Mouse (Mus musculus) gastrocnemius, postnatal 25 days (tissue): ENCODE data around the gene Ankrd63. TPM values are rescaled to one million over a fixed set of nuclear protein-coding genes. Genes with fewer than 3 reads are reported as not detected.
"Not testable (repeated sequence)": the region's sequence is repeated elsewhere in the genome, so short reads cannot be mapped to it uniquely, and the experiment has no call there.

ENCODE experiments used
- DNase-seq: peaks from one replicate; pipeline ENCODE4 v3.0.0; 2022
- total RNA-seq, 2 experiments: library from RNA; stranded (reverse); gene quantifications; 1 replicate in 1 of 2; 2 replicates in 1 of 2; pipeline ENCODE4 v1.2.3; 2021

The Ankrd63 gene
- total RNA-seq, 2 experiments from 2014 or later: not detected

DNA sequence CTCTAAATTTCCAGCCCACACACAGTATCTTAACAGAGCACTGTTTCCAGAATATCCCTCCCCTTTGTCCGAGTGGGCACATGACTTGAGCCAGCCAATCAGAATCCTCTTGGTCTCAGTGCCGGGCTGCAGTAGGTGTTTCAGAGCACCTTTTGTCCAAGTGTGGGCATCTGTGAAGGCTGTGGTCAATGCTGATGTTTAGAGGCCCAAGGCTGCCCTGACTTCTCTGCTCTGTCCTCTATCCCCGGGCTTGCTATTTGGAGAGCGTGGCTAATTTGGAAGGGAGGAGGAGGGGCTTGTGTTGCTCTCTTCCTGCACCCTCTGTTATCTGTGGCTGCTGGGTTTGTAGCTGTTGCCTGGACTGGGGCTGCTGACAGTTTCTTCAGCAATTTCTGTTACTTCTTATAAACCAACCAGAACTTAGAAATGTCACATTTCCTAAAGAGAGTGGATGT is 43.7 kb downstream of the Ankrd63 start:
- no peak for DNase-seq

DNA sequence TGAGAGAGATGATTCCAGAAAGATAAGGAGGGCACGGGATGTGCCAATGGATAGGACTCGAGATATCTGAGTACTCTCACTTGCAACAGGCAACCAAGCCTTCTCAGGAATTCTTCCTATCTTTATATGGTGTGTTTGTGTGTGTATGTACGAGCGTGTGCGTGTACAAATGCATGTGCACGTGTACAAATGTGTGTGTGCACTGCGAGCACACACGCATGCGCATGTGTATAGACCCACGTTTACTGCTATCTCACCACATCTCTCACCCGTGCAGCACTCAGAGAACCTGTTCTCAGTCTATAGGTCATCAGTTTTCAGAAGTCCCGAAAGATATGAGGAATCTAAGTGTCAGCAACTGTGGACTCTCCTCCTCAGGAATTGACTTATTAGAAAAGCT is 44.3 kb downstream of the Ankrd63 start:
- DNase-seq: no peak

DNA sequence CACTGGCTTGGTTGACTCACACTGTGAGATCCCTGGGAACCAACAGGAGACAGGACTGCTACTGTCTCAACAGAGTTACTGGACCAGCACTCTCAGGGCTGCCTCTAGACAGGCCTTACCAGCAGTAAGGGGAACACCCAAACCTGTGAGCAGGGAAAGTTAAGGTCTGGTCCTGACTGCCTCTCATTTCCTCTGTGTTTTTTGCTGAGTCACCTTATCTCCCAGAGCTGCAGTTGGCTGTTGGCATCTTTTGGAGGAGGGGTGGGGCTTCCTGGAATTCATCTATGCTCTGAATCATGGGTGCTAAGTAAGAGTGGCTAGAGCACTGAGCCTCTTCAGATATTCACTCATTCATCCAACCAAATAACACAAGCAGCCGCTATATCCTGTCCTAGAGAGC is 44.7 kb downstream of the Ankrd63 start:
- no peak for DNase-seq

DNA sequence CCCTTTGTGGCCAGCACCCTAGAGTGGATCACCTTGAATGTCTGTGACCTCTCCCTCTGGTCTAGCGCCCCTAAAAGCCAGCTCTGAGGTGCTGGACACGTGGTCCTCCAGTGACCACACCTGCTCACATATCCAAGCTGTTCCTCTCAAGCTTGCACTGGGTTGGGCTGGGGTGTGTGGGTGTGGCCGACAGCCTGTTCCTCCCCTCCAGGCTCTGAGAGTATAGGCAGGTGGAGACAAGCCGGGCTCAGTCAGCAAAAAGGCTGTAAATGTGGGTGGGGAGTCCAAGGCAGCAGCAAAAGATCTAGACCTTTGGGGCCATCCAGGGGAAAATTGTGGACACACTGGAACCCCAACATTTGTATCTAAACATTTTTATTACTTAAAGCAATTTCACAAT is 45.3 kb downstream of the Ankrd63 start:
- no peak for DNase-seq

DNA sequence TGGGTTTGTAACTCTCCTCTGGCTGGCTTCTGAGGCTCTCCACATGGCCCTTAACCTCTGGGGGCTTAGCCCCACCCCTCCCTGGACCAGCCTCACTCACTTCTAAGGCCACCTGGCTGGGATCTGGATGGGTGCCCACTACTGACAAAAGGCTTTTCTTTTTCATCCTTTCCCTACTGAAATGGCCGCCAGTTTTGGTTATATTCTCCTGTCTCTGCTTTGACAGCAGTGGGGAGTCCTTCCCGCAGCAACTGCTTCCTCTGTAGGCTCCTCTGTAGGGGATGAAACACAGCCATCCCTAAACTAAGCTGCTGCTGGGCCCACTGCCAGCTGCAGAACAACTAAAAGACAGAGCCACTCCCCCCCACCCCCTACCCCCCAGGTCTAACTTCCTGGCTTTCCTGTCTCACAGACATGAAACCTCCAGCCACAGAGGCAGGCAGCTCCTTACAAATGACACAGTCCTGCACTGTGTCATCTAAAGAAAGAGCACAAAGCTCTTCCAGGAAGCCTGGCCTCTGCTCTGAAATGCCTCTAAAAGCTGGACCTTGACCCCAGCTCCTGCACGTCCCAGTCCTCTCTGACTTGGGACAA is 47.0 kb downstream of the Ankrd63 start:
- DNase-seq: no peak

DNA sequence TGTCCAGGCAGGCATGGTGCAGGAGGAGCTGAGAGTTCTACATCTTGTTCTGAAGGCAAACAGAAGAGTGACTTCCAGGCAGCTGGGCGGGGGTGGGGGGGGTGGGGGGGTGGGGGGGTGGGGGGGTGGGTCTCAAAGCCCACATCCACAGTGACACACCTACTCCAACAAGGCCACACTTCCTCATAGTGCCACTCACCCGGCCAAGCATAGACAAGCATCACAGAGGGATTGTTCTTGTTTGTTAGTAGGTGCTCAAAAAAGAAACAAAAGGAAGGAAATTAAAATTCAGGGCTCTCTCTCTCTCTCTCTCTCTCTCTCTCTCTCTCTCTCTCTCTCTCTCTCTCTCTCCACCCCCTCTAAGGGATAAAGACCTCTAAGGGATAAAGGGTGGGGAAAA is 53.1 kb downstream of the Ankrd63 start:
- not testable (repeated sequence) for DNase-seq

Other genes with a start within 250 kb of the Ankrd63 start
- 100 to 1,000 TPM; 129 to 134 TPM for gene Srp14, start 224.3 kb downstream of the Ankrd63 start, total RNA-seq
- 1 to 10 TPM; 3.4 to 4.7 TPM for gene Bmf, start 154.3 kb downstream of the Ankrd63 start, total RNA-seq
- gene Bub1b, start 105.8 kb downstream of the Ankrd63 start, total RNA-seq: 1 to 10 TPM; 1.0 to 1.2 TPM
- gene Pak6, start 40.7 kb downstream of the Ankrd63 start, total RNA-seq: under 1 TPM in 1 of 2 experiments, not detected in 1; 0.64 TPM
- under 1 TPM; 0.15 to 0.16 TPM for gene Plcb2, start 24.5 kb upstream of the Ankrd63 start, total RNA-seq
- 1 to 10 TPM; 3.6 to 4.9 TPM for gene Inafm2, start 41.8 kb upstream of the Ankrd63 start, total RNA-seq
- gene Ccdc9b, start 58.7 kb upstream of the Ankrd63 start, total RNA-seq: 10 to 100 TPM; 11.8 to 13.0 TPM
- gene Phgr1, start 68.8 kb upstream of the Ankrd63 start, total RNA-seq: not detected
- gene Disp2, start 75.8 kb upstream of the Ankrd63 start, total RNA-seq: not detected
- 1 to 10 TPM in 1 of 2 experiments, under 1 TPM in 1; 0.92 to 1.3 TPM for gene Knstrn, start 110.0 kb upstream of the Ankrd63 start, total RNA-seq
- gene Ivd, start 158.0 kb upstream of the Ankrd63 start, total RNA-seq: 100 to 1,000 TPM; 121 to 136 TPM
- gene Bahd1, start 196.4 kb upstream of the Ankrd63 start, total RNA-seq: 1 to 10 TPM; 4.2 TPM
- gene Chst14, start 222.5 kb upstream of the Ankrd63 start, total RNA-seq: 1 to 10 TPM; 2.8 TPM